Mouse (Mus musculus) liver, adult 2 months (tissue): ENCODE results near the gene Capza2. TPM values are rescaled to one million over a fixed set of nuclear protein-coding genes. Genes with fewer than 3 reads are reported as not detected.
"Not testable (repeated sequence)": the region's sequence is repeated elsewhere in the genome, so short reads cannot be mapped to it uniquely, and the experiment has no call there.

Experiments
- DNase-seq: peaks from one replicate; pipeline ENCODE4 v3.0.0-alpha.2; 2011; ENCODE audit warnings: low read depth, low spot score; ENCODE audit errors: extremely low read depth
- H3K27ac ChIP-seq: fragments of 200-500 bp; replicated peaks from 2 replicates; pipeline ENCODE4 v1.5.1; 2012; ENCODE audit warnings: low read depth, mild to moderate bottlenecking, control low read depth, inconsistent platforms, low read length; ENCODE audit not compliant: insufficient read depth
- H3K27me3 ChIP-seq: fragments of 200-500 bp; 2 replicates; pipeline ENCODE4 v1.6.1; 2012; ENCODE audit warnings: mild to moderate bottlenecking, moderate library complexity, low read length, inconsistent platforms; ENCODE audit not compliant: control insufficient read depth, insufficient read depth
- H3K36me3 ChIP-seq: fragments of 200-500 bp; 2 replicates; pipeline ENCODE4 v1.6.1; 2012; ENCODE audit warnings: low read length, inconsistent platforms; ENCODE audit not compliant: control insufficient read depth, insufficient read depth
- H3K4me1 ChIP-seq: fragments of 200-500 bp; 2 replicates; pipeline ENCODE4 v1.6.1; 2011; ENCODE audit warnings: low read length; ENCODE audit not compliant: control insufficient read depth, insufficient read depth
- H3K4me3 ChIP-seq: fragments of 200-500 bp; 2 replicates; pipeline ENCODE4 v1.5.1; 2011; ENCODE audit warnings: low read depth, mild to moderate bottlenecking, control low read depth, low read length, moderate library complexity; ENCODE audit not compliant: insufficient read depth
- H3K79me2 ChIP-seq: fragments of 200-500 bp; 2 replicates; pipeline ENCODE4 v1.6.1; 2012; ENCODE audit warnings: inconsistent platforms, mild to moderate bottlenecking, low read length, moderate library complexity; ENCODE audit not compliant: control insufficient read depth, insufficient read depth
- H3K9ac ChIP-seq: fragments of 200-500 bp; 2 replicates; pipeline ENCODE4 v1.6.1; 2012; ENCODE audit warnings: low read depth, mild to moderate bottlenecking, control low read depth, inconsistent platforms, low read length
- CTCF ChIP-seq: fragments of 200-500 bp; IDR thresholded peaks from 2 replicates; pipeline ENCODE4 v1.5.1; 2011; ENCODE audit warnings: low read depth, low read length, control low read depth
- POLR2A ChIP-seq: fragments of 200-500 bp; IDR thresholded peaks from 2 replicates; pipeline ENCODE4 v1.6.1; 2011; ENCODE audit warnings: low read length, control low read depth; ENCODE audit not compliant: insufficient read depth; ENCODE audit errors: extremely low read depth
- WGBS: fragments of 180-500 bp; shearing (Covaris S2); methylation state at CpG from one replicate; pipeline ENCODE4 v1.1.7; 2018; 5-methylcytosine and 5-hydroxymethylcytosine counted together
- polyA plus RNA-seq: library from polyadenylated mRNA; depleted of rRNA; stranded (reverse); fragments of >200 nt; gene quantifications from 2 replicates; pipeline ENCODE4 v1.2.3, GENCODE M21; 2012; rRNA removed
- total RNA-seq: library from RNA; depleted of rRNA; stranded (reverse); fragments of >200 nt; gene quantifications from 2 replicates; pipeline ENCODE4 v1.2.3, GENCODE M21; 2014; rRNA removed

Gene Capza2
- total and polyA plus RNA-seq, 2 experiments, result 7.7 to 80.9 TPM

DNA sequence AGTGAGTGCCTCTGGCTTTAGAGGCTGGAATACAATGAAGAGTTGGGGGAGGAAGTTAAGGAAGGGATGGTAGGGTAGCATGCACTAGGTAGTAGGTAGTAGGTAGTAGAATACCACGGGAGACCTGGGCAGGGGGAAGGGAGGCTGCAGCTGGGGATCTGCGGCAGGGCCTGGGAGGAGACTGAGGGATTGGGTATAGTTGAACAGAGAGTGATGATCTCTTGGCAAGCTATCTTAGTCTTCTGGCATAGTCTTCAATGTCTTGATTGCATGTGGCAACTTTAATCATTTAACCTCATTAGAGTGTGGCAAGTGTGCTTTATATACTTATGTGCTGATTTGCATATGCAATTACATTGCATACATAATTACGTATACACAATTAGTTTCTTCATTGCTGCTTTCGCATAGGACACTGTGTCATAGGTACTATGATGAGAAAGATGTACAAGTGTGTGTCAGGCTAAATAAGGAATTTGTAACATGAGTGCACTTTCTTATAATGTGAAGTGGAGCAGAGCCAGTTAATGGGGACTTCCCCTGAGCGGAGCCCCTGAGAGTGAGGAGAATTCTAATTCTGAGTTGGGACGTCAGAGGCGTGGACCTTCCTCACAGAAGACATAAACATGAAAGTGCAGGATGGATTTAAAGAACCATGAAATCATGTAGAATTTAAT lies 65.0 kb downstream of the Capza2 start:
- no peaks in the 10 kb centered on the region for H3K36me3 ChIP-seq
- no peak overlapping the region for H3K27ac ChIP-seq
- no peak for DNase-seq
- H3K9ac ChIP-seq, result no peak overlapping the region
- WGBS, result 87% methylated on average over 7 of the region's 7 CpGs
- TF ChIP-seq POLR2A (no peak), CTCF (no peak)
- no peaks in the 10 kb centered on the region; the same call in 1 of the 2 replicates for H3K4me1 ChIP-seq
- H3K27me3 ChIP-seq, result no peaks in the 10 kb centered on the region
- no peak overlapping the region for H3K4me3 ChIP-seq
- peaks cover 25% of the 10 kb centered on the region; the same call in 1 of the 2 replicates for H3K79me2 ChIP-seq

DNA sequence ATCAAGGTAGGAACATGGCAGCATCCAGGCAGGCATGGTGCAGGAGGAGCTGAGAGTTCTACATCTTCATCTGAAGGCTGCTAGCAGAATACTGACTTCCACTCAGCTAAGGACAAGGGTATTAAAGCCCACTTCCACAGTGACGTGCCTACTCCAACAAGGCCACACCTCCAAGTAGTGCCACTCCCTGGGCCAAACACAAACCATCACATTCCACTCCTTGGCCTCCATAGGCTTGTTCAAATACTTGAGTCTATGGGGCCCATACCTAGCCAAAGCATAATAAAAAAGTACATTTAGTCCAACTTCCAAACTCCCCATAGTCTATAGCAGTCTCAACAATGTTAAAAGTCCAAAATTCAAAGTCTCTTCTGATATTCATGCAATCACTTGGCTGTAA lies 68.0 kb downstream of the Capza2 start:
- not testable (repeated sequence) for H3K9ac ChIP-seq, H3K36me3 ChIP-seq, H3K27me3 ChIP-seq, H3K4me3 ChIP-seq, H3K27ac ChIP-seq, DNase-seq, H3K4me1 ChIP-seq
- 95% methylated on average over 1 of the region's 1 CpGs for WGBS
- peaks cover 15% of the 10 kb centered on the region; the same call in 1 of the 2 replicates for H3K79me2 ChIP-seq

DNA sequence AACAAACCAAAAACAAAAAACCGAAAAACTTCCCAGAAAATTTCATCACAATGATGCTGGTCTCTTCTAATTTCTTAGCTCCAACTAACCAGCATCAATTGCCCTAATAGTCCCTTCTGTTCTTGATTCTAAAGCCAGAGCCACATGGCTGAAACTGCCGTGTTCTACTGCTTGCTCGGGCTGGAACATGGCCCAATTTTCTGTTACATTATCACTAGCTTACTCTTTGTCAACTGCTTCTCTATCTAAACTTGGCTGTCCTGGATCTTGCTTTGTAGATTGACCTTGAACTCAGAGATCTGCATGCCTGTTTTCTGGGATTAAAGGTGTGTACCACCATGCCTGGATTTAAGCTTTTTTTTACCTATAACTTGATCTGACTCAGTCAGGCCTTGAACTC lies 69.9 kb downstream of the Capza2 start:
- peak; percentile 83 for DNase-seq
- WGBS, result 16% methylated on average over 3 of the region's 3 CpGs
- Histone ChIP-seq H3K27ac (no peak overlapping the region), H3K79me2 (peaks cover 7% of the 10 kb centered on the region; the same call in 1 of the 2 replicates), H3K4me1 (peaks cover 7% of the 10 kb centered on the region; the same call in 1 of the 2 replicates), H3K4me3 (no peak overlapping the region), H3K27me3 (no peaks in the 10 kb centered on the region), H3K36me3 (no peaks in the 10 kb centered on the region), H3K9ac (no peak overlapping the region)
- TF ChIP-seq POLR2A (no peak), CTCF (no peak)

Other genes starting within 250 kb of the Capza2 start
- 67.7 and 72.0 TPM in 2 replicates for gene Met, start 172.4 kb upstream of the Capza2 start, total RNA-seq
- gene Met, start 172.4 kb upstream of the Capza2 start, polyA plus RNA-seq, result 13.5 and 13.9 TPM in 2 replicates
- 8.7 and 8.8 TPM in 2 replicates for gene St7, start 56.7 kb downstream of the Capza2 start, total RNA-seq
- 5.7 and 7.1 TPM in 2 replicates for gene St7, start 56.7 kb downstream of the Capza2 start, polyA plus RNA-seq